In the genomic region with DNA sequence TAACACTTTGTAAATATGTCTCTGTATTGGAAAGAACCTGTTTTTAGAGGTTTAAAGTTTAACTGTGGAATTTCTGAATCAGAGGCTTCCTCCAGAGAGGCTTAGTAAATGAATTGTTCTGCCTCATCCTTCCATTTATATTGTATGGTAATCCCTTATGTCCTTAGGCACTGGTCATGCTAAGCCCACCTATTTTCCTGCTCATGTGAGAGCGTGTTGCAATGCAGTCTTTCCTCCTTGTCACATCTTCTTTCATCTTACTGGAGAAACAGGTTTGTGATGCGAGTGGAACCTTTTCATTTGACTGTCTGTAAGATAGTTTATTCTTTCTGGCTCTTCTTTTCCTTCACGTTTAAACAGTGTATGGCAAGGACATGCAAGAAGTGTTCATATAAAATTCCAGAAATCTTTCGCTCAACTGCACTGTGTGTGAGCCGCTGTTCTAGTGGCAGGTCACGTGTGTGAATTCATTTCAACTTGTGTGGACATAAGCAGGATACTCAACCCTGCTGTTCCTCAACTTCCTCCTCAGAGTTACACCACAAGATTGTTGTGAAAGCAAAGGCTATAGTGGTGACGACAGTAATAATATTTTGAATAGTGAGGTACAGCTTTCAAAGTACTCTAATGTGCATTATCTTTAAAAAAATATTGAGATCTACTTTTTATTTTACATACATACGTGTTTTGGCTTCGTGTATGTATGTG, we compare ENCODE assay signal across 19 mouse cellular contexts. TPM values are rescaled to one million over a fixed set of nuclear protein-coding genes. Genes with fewer than 3 reads are reported as not detected.
"Had no signal": no experiment of that assay in that cellular context is flagged by ENCODE, and none has a peak within 500 bp of the region (broad histone marks: within the 10 kb centered on the region; RNA-seq: fewer than 3 reads in every experiment).

No protein-coding gene starts in this region.

- H3K36me3 ChIP-seq: limb, embryonic 12.5 days; liver, embryonic 15.5 days; midbrain, embryonic 15.5 days; neural tube, embryonic 13.5 days had no signal

- H3K27me3 ChIP-seq: limb, embryonic 12.5 days; liver, embryonic 15.5 days; midbrain, embryonic 15.5 days; neural tube, embryonic 13.5 days had no signal

- H3K9ac ChIP-seq: limb, embryonic 12.5 days; liver, embryonic 15.5 days; midbrain, embryonic 15.5 days; neural tube, embryonic 13.5 days had no signal

- H3K27ac ChIP-seq: limb, embryonic 12.5 days; liver, embryonic 15.5 days; midbrain, embryonic 15.5 days; neural tube, embryonic 13.5 days; stomach, postnatal 0 days had no signal

- H3K4me1 ChIP-seq: limb, embryonic 12.5 days; liver, embryonic 15.5 days; megakaryocyte, embryonic 14.5 days; midbrain, embryonic 15.5 days; neural tube, embryonic 13.5 days had no signal

- H3K9me3 ChIP-seq: limb, embryonic 12.5 days; liver, embryonic 15.5 days; midbrain, embryonic 15.5 days had no signal

- H3K4me2 ChIP-seq: limb, embryonic 12.5 days; liver, embryonic 15.5 days; midbrain, embryonic 11.5 days; midbrain, embryonic 15.5 days; neural tube, embryonic 13.5 days had no signal

- ATAC-seq: inflammation-experienced regulatory T-cells, adult 6 months; intestine, postnatal 0 days had no signal

- DNase-seq: kidney, adult 8-10 months; kidney, postnatal 36 days; layer of hippocampus, adult 9-11 months; layer of hippocampus, postnatal 36 days; liver; right cerebral cortex, postnatal 25 days; thymus, postnatal 4 days had no signal

- H3K4me3 ChIP-seq: limb, embryonic 12.5 days; liver, embryonic 15.5 days; megakaryocyte, embryonic 14.5 days; midbrain, embryonic 15.5 days; neural tube, embryonic 13.5 days had no signal

RNA-seq across cellular contexts. Expression of a gene that starts 6.8 kb away (rescaled TPM):
- total RNA-seq: layer of hippocampus, adult 18-20 months; layer of hippocampus, postnatal 36 days; left cerebral cortex, postnatal 36 days had no signal
- polyA plus RNA-seq: inflammation-experienced regulatory T-cells, adult 6 months; liver, embryonic 15.5 days had no signal

RNA-seq across cellular contexts. Expression of a gene that starts 34.2 kb away (rescaled TPM):
- total RNA-seq: layer of hippocampus, adult 18-20 months; layer of hippocampus, postnatal 36 days; left cerebral cortex, postnatal 36 days had no signal
- polyA plus RNA-seq: inflammation-experienced regulatory T-cells, adult 6 months; limb, embryonic 12.5 days; midbrain, embryonic 15.5 days; neural tube, embryonic 13.5 days; small intestine, adult 2 months had no signal
